Mouse (Mus musculus) CD8-positive naive resting alpha-beta T cell, adult 2 months (primary cell): ENCODE results near the gene Cdk5rap2.
A peak's percentile ranks its signal among the peaks of the same experiment; 100 is the strongest.

ENCODE experiments used
- DNase-seq, 2 experiments: peaks; one replicate each; pipeline ENCODE4 v3.0.0; 2022; ENCODE audit warnings: low read depth in 2 of 2, low spot score in 2 of 2

Cdk5rap2 gene

GRCm38 (mm10) chr4:70409994-70410721 lies at the start of gene Cdk5rap2:
TSS of gene Cdk5rap2 (minus strand) at chr4:70410443.
- DNase-seq = peak; percentile 92 to 93

- no peak for DNase-seq
Observed at GRCm38 (mm10) chr4:70452161-70452560, 41.9 kb upstream of the Cdk5rap2 start.

GRCm38 (mm10) chr4:70451750-70452149 lies 41.5 kb upstream of the Cdk5rap2 start:
- peak in 1 of 2 experiments; percentile 15 for DNase-seq

GRCm38 (mm10) chr4:70449668-70450067 lies 39.4 kb upstream of the Cdk5rap2 start:
- no peak for DNase-seq

- no peak for DNase-seq
Observed at GRCm38 (mm10) chr4:70446774-70447173, 36.5 kb upstream of the Cdk5rap2 start.

GRCm38 (mm10) chr4:70420202-70420601 lies 10.0 kb upstream of the Cdk5rap2 start:
- DNase-seq = no peak

GRCm38 (mm10) chr4:70412126-70412525 lies 1.9 kb upstream of the Cdk5rap2 start:
- no peak for DNase-seq

GRCm38 (mm10) chr4:70409456-70409855 lies 787 bp downstream of the Cdk5rap2 start:
- no peak for DNase-seq

GRCm38 (mm10) chr4:70402109-70402819 lies 8.0 kb downstream of the Cdk5rap2 start:
- no peak for DNase-seq

- no peak for DNase-seq
Observed at GRCm38 (mm10) chr4:70399476-70399875, 10.8 kb downstream of the Cdk5rap2 start.

- no peak for DNase-seq
Observed at GRCm38 (mm10) chr4:70399074-70399473, 11.2 kb downstream of the Cdk5rap2 start.

- DNase-seq = no peak
Observed at GRCm38 (mm10) chr4:70398088-70398487, 12.2 kb downstream of the Cdk5rap2 start.

- no peak for DNase-seq
Observed at GRCm38 (mm10) chr4:70396701-70397100, 13.5 kb downstream of the Cdk5rap2 start.

- DNase-seq = no peak
Observed at GRCm38 (mm10) chr4:70394736-70395135, 15.5 kb downstream of the Cdk5rap2 start.

GRCm38 (mm10) chr4:70391760-70392372 lies 18.4 kb downstream of the Cdk5rap2 start:
- no peak for DNase-seq

GRCm38 (mm10) chr4:70391073-70391472 lies 19.2 kb downstream of the Cdk5rap2 start:
- no peak for DNase-seq

- no peak for DNase-seq
Observed at GRCm38 (mm10) chr4:70386206-70386605, 24.0 kb downstream of the Cdk5rap2 start.

GRCm38 (mm10) chr4:70377359-70377758 lies 32.9 kb downstream of the Cdk5rap2 start:
- DNase-seq = no peak

- no peak for DNase-seq
Observed at GRCm38 (mm10) chr4:70365061-70365858, 45.0 kb downstream of the Cdk5rap2 start.

GRCm38 (mm10) chr4:70361366-70361765 lies 48.9 kb downstream of the Cdk5rap2 start:
- DNase-seq = no peak

GRCm38 (mm10) chr4:70355659-70356350 lies 54.4 kb downstream of the Cdk5rap2 start:
- DNase-seq = peak in 1 of 2 experiments; percentile 18
